In the genomic region with DNA sequence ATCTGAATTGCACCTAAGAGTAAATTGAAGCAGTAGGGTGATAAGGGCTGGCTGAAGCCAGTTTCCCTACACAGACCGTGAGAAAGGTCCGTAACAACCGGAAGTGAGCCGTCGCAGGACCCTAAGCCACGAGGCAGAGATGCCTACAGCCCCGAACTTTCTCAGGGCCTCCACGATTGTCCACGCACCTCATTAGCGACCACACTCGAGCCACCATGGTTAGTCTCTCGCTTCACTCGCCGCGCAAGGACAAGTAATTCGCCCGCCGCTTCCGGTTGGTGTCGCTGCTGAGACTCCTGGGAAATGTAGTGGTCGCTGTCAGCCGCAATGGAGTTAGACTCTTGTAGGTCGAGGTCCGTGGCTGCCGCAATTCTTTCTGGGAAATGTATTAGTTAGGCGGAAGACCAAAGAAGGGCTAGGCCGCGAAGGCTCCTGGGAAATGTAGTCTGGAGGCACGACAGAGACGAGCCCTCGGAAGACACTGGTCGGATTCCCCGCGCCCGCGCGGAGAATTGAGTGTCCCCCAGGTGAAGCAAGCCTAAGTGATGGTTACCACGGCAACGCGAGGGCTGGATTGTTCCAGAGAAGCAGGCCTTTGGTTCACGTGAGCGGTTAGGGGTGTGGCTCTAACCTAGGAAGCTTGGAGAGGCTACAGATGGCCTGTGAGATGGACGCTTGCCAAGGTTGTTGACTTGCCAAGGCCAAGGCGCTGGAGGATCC, we compare ENCODE assay signal across 8 mouse cellular contexts. TPM values are rescaled to one million over a fixed set of nuclear protein-coding genes. Genes with fewer than 3 reads are reported as not detected.
DNase-seq lines count a peak whose midpoint lies in the region; ATAC-seq and TF ChIP-seq lines count a peak whose summit lies in the region.

A gene (minus strand): TSS at position 320 of the 720 bp plus-strand sequence.

- H3K4me3 ChIP-seq in ES-Bruce4 (ENCODE audit: low read depth, low read length) = peak within 1 kb of the TSS; percentile 97
- peak within 1 kb of the TSS; percentile 60 for H3K4me3 ChIP-seq in forebrain, embryonic 13.5 days
- peak within 1 kb of the TSS; percentile 77 for H3K4me3 ChIP-seq in liver, postnatal 0 days (ENCODE audit: low read depth, low read length)
- peak within 1 kb of the TSS; percentile 57 for H3K4me3 ChIP-seq in neural tube, embryonic 14.5 days (ENCODE audit: low read depth, low read length)

- H3K27ac ChIP-seq in ES-Bruce4 (ENCODE audit: insufficient read depth, low read length) = peak within 1 kb of the TSS; percentile 20
- peak within 1 kb of the TSS; percentile 72 for H3K27ac ChIP-seq in forebrain, embryonic 13.5 days
- H3K27ac ChIP-seq in liver, postnatal 0 days (ENCODE audit: low read depth) = peak within 1 kb of the TSS; percentile 90
- H3K27ac ChIP-seq in neural tube, embryonic 14.5 days (ENCODE audit: low read depth, low read length) = peak within 1 kb of the TSS; percentile 58

- H3K4me1 ChIP-seq in ES-Bruce4 (ENCODE audit: control insufficient read depth, insufficient read depth, low read length) = peaks cover 2% of the 10 kb centered on the region
- H3K4me1 ChIP-seq in forebrain, embryonic 13.5 days = peaks cover 29% of the 10 kb centered on the region
- peaks cover 38% of the 10 kb centered on the region for H3K4me1 ChIP-seq in liver, postnatal 0 days (ENCODE audit: insufficient read depth)
- H3K4me1 ChIP-seq in neural tube, embryonic 14.5 days (ENCODE audit: control insufficient read depth, insufficient read depth, low read length) = peaks cover 16% of the 10 kb centered on the region

- intact Hi-C loops in heart, postnatal 10 days (cut with DNase I) = loop anchor here (5.0 kb wide), 1 partner anchor 153 kb away; a partner anchor contains a TSS

- ATAC-seq in cerebellum, adult (ENCODE audit: insufficient number of reproducible peaks, low FRiP score, low TSS enrichment) = peak; percentile 85
- peak; percentile 90 for ATAC-seq in forebrain, embryonic 13.5 days
- peak; percentile 80 for ATAC-seq in liver, postnatal 0 days
- ATAC-seq in neural tube, embryonic 14.5 days (ENCODE audit: low read depth) = peak; percentile 91

- no peak for TF ChIP-seq EP300 in ES-Bruce4 (IDR thresholded peaks at IDR 0.05; ENCODE audit: insufficient read depth, low read depth, low read length)
- no peak for TF ChIP-seq EP300 in liver, postnatal 0 days (IDR thresholded peaks at IDR 0.05; ENCODE audit: low read depth)

- WGBS in forebrain, embryonic 13.5 days = under 1% methylated on average over 44 of the region's 44 CpGs
- under 1% methylated on average over 44 of the region's 44 CpGs for WGBS in large intestine, adult 2 months
- WGBS in liver, postnatal 0 days (ENCODE audit: insufficient replicate concordance) = under 1% methylated on average over 44 of the region's 44 CpGs
- under 1% methylated on average over 44 of the region's 44 CpGs for WGBS in neural tube, embryonic 14.5 days

- no peaks in the 10 kb centered on the region for H3K27me3 ChIP-seq in ES-Bruce4 (ENCODE audit: control insufficient read depth, insufficient read depth, low read length, poor library complexity, severe bottlenecking)
- no peaks in the 10 kb centered on the region for H3K27me3 ChIP-seq in forebrain, embryonic 13.5 days
- H3K27me3 ChIP-seq in liver, postnatal 0 days (ENCODE audit: insufficient read depth, low read length) = no peaks in the 10 kb centered on the region
- H3K27me3 ChIP-seq in neural tube, embryonic 14.5 days (ENCODE audit: control insufficient read depth, insufficient read depth, low read length) = no peaks in the 10 kb centered on the region

- DNase-seq in heart, postnatal 10 days = peak; percentile 96 to 97
- peak; percentile 96 for DNase-seq in large intestine, adult 2 months (ENCODE audit: low read depth, low spot score)
- DNase-seq in liver, postnatal 0 days = peak; percentile 94
- peak; percentile 93 for DNase-seq in testis, postnatal 10 days (ENCODE audit: low spot score)

- peak within 1 kb of the TSS; percentile 81 for H3K9ac ChIP-seq in ES-Bruce4 (ENCODE audit: low read depth, poor library complexity, severe bottlenecking)
- peak within 1 kb of the TSS; percentile 77 for H3K9ac ChIP-seq in forebrain, embryonic 13.5 days
- peak within 1 kb of the TSS; percentile 81 for H3K9ac ChIP-seq in liver, postnatal 0 days (replicated peaks)
- peak within 1 kb of the TSS; percentile 64 for H3K9ac ChIP-seq in neural tube, embryonic 14.5 days (replicated peaks; ENCODE audit: low read depth, low read length)

- H3K9me3 ChIP-seq in ES-Bruce4 (replicated peaks; ENCODE audit: control insufficient read depth, insufficient read depth, low read length, poor library complexity, severe bottlenecking) = no peaks in the 10 kb centered on the region
- no peaks in the 10 kb centered on the region for H3K9me3 ChIP-seq in forebrain, embryonic 13.5 days (replicated peaks)
- H3K9me3 ChIP-seq in liver, postnatal 0 days (ENCODE audit: low read length) = no peaks in the 10 kb centered on the region
- no peaks in the 10 kb centered on the region for H3K9me3 ChIP-seq in neural tube, embryonic 14.5 days (ENCODE audit: control insufficient read depth, low read length)

- peaks cover 31% of the 10 kb centered on the region for H3K36me3 ChIP-seq in ES-Bruce4 (ENCODE audit: control insufficient read depth, insufficient read depth, low read length, poor library complexity, severe bottlenecking)
- H3K36me3 ChIP-seq in forebrain, embryonic 13.5 days (ENCODE audit: poor library complexity, severe bottlenecking) = peaks cover 40% of the 10 kb centered on the region
- peaks cover 30% of the 10 kb centered on the region for H3K36me3 ChIP-seq in liver, postnatal 0 days (replicated peaks; ENCODE audit: insufficient read depth, low read length)
- H3K36me3 ChIP-seq in neural tube, embryonic 14.5 days (ENCODE audit: control insufficient read depth, insufficient read depth, low read length) = peaks cover 33% of the 10 kb centered on the region

- no peak for TF ChIP-seq POLR2A in ES-Bruce4 (IDR thresholded peaks at IDR 0.05; ENCODE audit: insufficient read depth, low read length)

- peak within 1 kb of the TSS; percentile 83 for H3K4me2 ChIP-seq in forebrain, embryonic 13.5 days
- peak within 1 kb of the TSS; percentile 79 for H3K4me2 ChIP-seq in liver, postnatal 0 days (ENCODE audit: low read depth, low read length)
- peak within 1 kb of the TSS; percentile 72 for H3K4me2 ChIP-seq in neural tube, embryonic 14.5 days (ENCODE audit: low read depth, low read length)

- peak; percentile 2 for TF ChIP-seq CTCF in ES-Bruce4 (IDR thresholded peaks at IDR 0.05; ENCODE audit: low read depth, low read length)
- peak; percentile 88 for TF ChIP-seq CTCF in liver, postnatal 0 days (IDR thresholded peaks at IDR 0.05; ENCODE audit: low read depth)

RNA-seq across cellular contexts. Expression of the gene that starts here (rescaled TPM):
- 105 and 131 TPM in 2 replicates for polyA plus RNA-seq in ES-Bruce4 (2011; ENCODE audit: insufficient read depth, insufficient read length, low read depth, missing spikeins)
- 212 and 224 TPM in 2 replicates for polyA plus RNA-seq in forebrain, embryonic 13.5 days (2015; fragmentation: Nextera tagmentation; extraction: Ambion mirVana)
- total RNA-seq in heart, postnatal 10 days (2021) = 100 to 1,000 TPM; 338 to 370 TPM
- 202 and 210 TPM in 2 replicates for polyA plus RNA-seq in large intestine, adult 2 months (2012; rRNA removed)
- 259 and 260 TPM in 2 replicates for polyA plus RNA-seq in liver, postnatal 0 days (2015; fragmentation: Nextera tagmentation; extraction: Ambion mirVana)
- 177 and 190 TPM in 2 replicates for polyA plus RNA-seq in neural tube, embryonic 14.5 days (2014; fragmentation: Nextera tagmentation; extraction: Ambion mirVana)

Comparison
In these comparisons a context has a peak if more than half of its experiments do, and no peak if none do; other contexts are left out.
1. Peak in every context shown above with its lines: DNase-seq, ATAC-seq, H3K4me3 ChIP-seq and H3K27ac ChIP-seq.
2. H3K27ac ChIP-seq: peak in every context shown above with its lines; median percentile 90 in liver, postnatal 0 days; 72 in forebrain, embryonic 13.5 days; 58 in neural tube, embryonic 14.5 days; 20 in ES-Bruce4.